ENCODE assay signal across 1 mouse cellular context in the genomic region with DNA sequence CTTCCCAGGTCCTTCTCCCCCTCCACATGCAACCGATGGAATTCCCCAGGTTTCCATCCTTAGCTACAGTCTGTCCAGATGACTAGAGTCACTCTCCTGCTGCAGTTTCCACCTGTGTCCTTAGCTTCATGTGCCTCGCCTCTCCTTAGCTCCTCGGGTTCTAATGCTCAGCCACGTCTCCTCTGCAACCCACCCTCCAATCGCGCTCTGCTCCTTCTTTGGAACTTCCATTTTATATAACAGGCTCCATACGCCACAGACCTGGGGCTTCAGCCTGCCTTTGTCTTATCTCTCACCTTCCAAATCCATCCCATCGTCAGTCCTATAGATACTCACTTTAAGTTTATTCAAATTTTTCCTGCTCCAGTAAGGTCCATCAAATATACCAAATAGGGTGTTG. TPM values are rescaled to one million over a fixed set of nuclear protein-coding genes. Genes with fewer than 3 reads are reported as not detected.
"Had no signal": no experiment of that assay in that cellular context is flagged by ENCODE, and none has a peak within 500 bp of the region (broad histone marks: within the 10 kb centered on the region; RNA-seq: fewer than 3 reads in every experiment).

No protein-coding gene starts in this region.

RNA-seq across cellular contexts. Expression of gene Slc16a14, which starts 52.8 kb away (rescaled TPM):
- polyA plus RNA-seq: erythroblast, embryonic 14.5 days had no signal
